Mouse (Mus musculus) neural tube, embryonic 15.5 days (tissue): Measurements from ENCODE around the gene P2rx7. TPM values are rescaled to one million over a fixed set of nuclear protein-coding genes. Genes with fewer than 3 reads are reported as not detected.
A peak's percentile ranks its signal among the peaks of the same experiment; 100 is the strongest.

Source experiments
- ATAC-seq: fragments of 200-750 bp; cut with Nextera tagmentation; 2 replicates; pipeline ENCODE4 v1.8.0; 2017; ENCODE audit warnings: mild to moderate bottlenecking, moderate TSS enrichment, moderate library complexity; ENCODE audit not compliant: low FRiP score
- H3K27ac ChIP-seq: fragments of 300-500 bp; sonication (generic); replicated peaks from 2 replicates; pipeline ENCODE4 v1.5.1; 2015; ENCODE audit warnings: mild to moderate bottlenecking, inconsistent platforms
- H3K27me3 ChIP-seq: fragments of 300-500 bp; sonication (generic); replicated peaks from 2 replicates; pipeline ENCODE4 v1.6.1; 2015; ENCODE audit warnings: inconsistent platforms
- H3K36me3 ChIP-seq: fragments of 300-500 bp; sonication (generic); 2 replicates; pipeline ENCODE4 v1.6.1; 2015; ENCODE audit warnings: inconsistent platforms
- H3K4me1 ChIP-seq: fragments of 300-500 bp; sonication (generic); 2 replicates; pipeline ENCODE4 v1.6.1; 2015; ENCODE audit warnings: inconsistent platforms
- H3K4me2 ChIP-seq: fragments of 300-500 bp; sonication (generic); 2 replicates; pipeline ENCODE4 v1.6.1; 2015; ENCODE audit warnings: inconsistent platforms, mild to moderate bottlenecking, moderate library complexity
- H3K4me3 ChIP-seq: fragments of 300-500 bp; sonication (generic); replicated peaks from 2 replicates; pipeline ENCODE4 v1.5.1; 2015; ENCODE audit warnings: mild to moderate bottlenecking, inconsistent platforms
- H3K9ac ChIP-seq: fragments of 300-500 bp; sonication (generic); replicated peaks from 2 replicates; pipeline ENCODE4 v1.6.1; 2015; ENCODE audit warnings: mild to moderate bottlenecking, inconsistent platforms
- H3K9me3 ChIP-seq: fragments of 300-500 bp; sonication (generic); replicated peaks from 2 replicates; pipeline ENCODE4 v1.6.1; 2016; ENCODE audit warnings: inconsistent platforms
- WGBS: fragments of 180-500 bp; shearing (Covaris S2); methylation state at CpG from one replicate; pipeline ENCODE4 v1.1.7; 2015; ENCODE audit warnings: mixed read lengths; 5-methylcytosine and 5-hydroxymethylcytosine counted together
- polyA plus RNA-seq: library from polyadenylated mRNA; unstranded; fragments of >200 nt; fragmentation: Nextera tagmentation; extraction: Ambion mirVana; gene quantifications from 2 replicates; pipeline ENCODE4 v1.2.1, GENCODE M21; 2015

P2rx7 gene
- 5.0 and 5.9 TPM in 2 replicates for polyA plus RNA-seq

DNA sequence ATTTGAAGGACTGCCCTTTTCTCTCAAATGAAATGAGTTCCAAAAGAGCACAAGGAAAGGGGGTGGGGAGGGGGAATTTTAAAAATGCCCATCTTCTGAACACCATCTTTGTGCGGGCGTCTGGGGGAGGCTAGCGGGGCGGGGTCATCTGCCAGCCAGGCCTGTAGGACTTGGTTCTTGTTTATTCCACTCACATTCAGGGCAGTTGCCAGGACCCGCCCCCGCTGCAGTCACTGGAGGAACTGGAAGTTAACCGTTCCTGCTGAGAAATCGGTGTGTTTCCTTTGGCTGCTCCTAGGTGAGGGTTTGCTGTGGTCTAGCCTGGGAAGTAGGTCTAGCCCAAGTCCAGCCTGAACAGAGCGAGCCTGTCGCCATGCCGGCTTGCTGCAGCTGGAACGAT, at the start of gene P2rx7:
Gene P2rx7 (plus strand): TSS at position 211 of the 400 bp plus-strand sequence.
- no peaks in the 10 kb centered on the region for H3K9me3 ChIP-seq
- H3K4me1 ChIP-seq = 0 out of 2 replicates have a peak, but pooled peaks cover 7% of the 10 kb centered on the region
- peak within 1 kb of the TSS; percentile 8 for H3K4me3 ChIP-seq
- H3K36me3 ChIP-seq = no peaks in the 10 kb centered on the region
- H3K27ac ChIP-seq = peak within 1 kb of the TSS; percentile 65
- H3K4me2 ChIP-seq = peak within 1 kb of the TSS; percentile 28
- 60% methylated on average over 12 of the region's 12 CpGs for WGBS
- ATAC-seq = no peak
- no peak within 1 kb of the TSS for H3K9ac ChIP-seq
- no peaks in the 10 kb centered on the region for H3K27me3 ChIP-seq

DNA sequence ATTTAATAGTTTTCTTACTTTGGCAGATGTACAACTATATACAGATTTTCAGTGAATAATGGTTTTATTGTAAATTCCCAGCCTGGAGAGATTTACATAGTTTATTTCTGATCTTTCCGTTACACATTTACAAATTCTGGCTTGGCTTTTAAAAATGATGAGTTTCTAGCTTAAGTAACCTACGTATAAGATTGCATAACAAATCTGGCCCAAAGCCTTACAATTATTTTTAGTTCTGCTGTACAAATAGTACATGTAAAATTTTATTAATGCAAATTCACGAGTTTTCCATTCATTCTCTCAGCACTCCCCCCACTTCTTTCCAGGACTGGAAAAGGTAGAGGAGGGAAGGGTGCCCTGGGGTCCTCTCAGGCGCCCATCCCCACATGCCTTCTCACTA, 48.2 kb upstream of the P2rx7 start:
- Histone ChIP-seq H3K36me3 (peaks cover 53% of the 10 kb centered on the region), H3K9ac (no peak overlapping the region), H3K4me3 (no peak overlapping the region), H3K27me3 (no peaks in the 10 kb centered on the region), H3K27ac (no peak overlapping the region), H3K4me1 (no peaks in the 10 kb centered on the region), H3K9me3 (no peaks in the 10 kb centered on the region), H3K4me2 (no peak overlapping the region)
- 90% methylated on average over 4 of the region's 4 CpGs for WGBS
- no peak for ATAC-seq

DNA sequence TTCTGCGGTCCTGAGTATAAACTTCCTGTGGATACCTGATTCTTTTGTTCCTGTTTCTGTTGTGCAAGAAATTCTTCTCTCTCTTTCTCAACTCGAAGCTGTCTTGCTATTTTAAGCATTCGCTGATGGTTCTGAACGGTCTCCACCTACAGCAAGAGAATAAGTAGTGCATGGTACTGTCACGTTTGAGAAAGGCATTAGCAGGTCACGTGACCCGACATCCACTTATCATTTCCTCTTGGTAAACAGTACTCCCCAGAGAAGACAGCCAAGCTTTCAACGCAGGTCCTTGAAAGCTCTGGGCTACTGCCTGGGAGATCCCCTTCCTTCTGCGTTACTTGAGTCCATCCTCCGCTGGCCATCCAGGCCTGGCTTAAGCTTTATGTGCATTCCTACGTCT, 41.5 kb upstream of the P2rx7 start:
- H3K27ac ChIP-seq = no peak overlapping the region
- no peaks in the 10 kb centered on the region for H3K9me3 ChIP-seq
- no peaks in the 10 kb centered on the region for H3K4me1 ChIP-seq
- H3K36me3 ChIP-seq = peaks cover 66% of the 10 kb centered on the region
- no peak overlapping the region for H3K4me2 ChIP-seq
- H3K4me3 ChIP-seq = no peak overlapping the region
- WGBS = 84% methylated on average over 11 of the region's 11 CpGs
- H3K27me3 ChIP-seq = no peaks in the 10 kb centered on the region
- ATAC-seq = no peak
- no peak overlapping the region for H3K9ac ChIP-seq

- H3K9me3 ChIP-seq = no peaks in the 10 kb centered on the region
- no peak for ATAC-seq
- H3K9ac ChIP-seq = no peak overlapping the region
- H3K36me3 ChIP-seq = peaks cover 57% of the 10 kb centered on the region
- no peak overlapping the region for H3K4me3 ChIP-seq
- WGBS = 74% methylated on average over 2 of the region's 2 CpGs
- no peaks in the 10 kb centered on the region for H3K4me1 ChIP-seq
- H3K27ac ChIP-seq = no peak overlapping the region
- H3K4me2 ChIP-seq = no peak overlapping the region
- H3K27me3 ChIP-seq = no peaks in the 10 kb centered on the region
Measured at GRCm38 (mm10) chr5:122604894-122605293, 38.8 kb upstream of the P2rx7 start.

DNA sequence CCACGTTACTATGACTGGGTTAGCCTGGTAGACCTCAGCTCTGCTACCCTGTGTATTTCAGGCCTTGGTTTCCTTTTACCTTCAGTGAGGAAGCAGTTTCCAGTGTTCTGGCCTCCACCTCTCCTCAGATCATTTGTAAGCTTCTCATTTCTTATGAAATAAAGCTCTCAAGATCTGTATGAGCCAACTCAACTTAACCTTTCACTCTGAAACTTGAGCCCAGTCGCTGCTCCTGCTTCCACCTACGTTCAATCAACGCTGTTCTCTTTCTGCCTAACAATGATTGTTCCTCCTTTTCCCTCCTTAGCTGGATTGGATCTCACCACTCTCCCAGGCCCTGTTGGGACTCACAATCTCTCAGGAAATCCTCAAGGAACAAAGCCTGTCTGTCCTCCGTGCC, 32.1 kb upstream of the P2rx7 start:
- Histone ChIP-seq H3K9ac (no peak overlapping the region), H3K4me3 (no peak overlapping the region), H3K4me1 (peaks cover 29% of the 10 kb centered on the region), H3K36me3 (peaks cover 18% of the 10 kb centered on the region), H3K9me3 (no peaks in the 10 kb centered on the region), H3K27me3 (no peaks in the 10 kb centered on the region), H3K4me2 (no peak overlapping the region), H3K27ac (peak overlapping the region; percentile 30; the same call in 1 of the 2 replicates)
- whole genome bisulfite sequencing = 76% methylated on average over 5 of the region's 5 CpGs
- ATAC-seq = no peak

- ATAC-seq = peak; percentile 98
- peak within 1 kb of the TSS; percentile 68 for H3K4me3 ChIP-seq
- H3K9me3 ChIP-seq = no peaks in the 10 kb centered on the region
- under 1% methylated on average over 67 of the region's 67 CpGs for WGBS
- H3K9ac ChIP-seq = peak within 1 kb of the TSS; percentile 74
- peaks cover 29% of the 10 kb centered on the region for H3K4me1 ChIP-seq
- H3K36me3 ChIP-seq = peaks cover 6% of the 10 kb centered on the region; the same call in 1 of the 2 replicates
- H3K4me2 ChIP-seq = peak within 1 kb of the TSS; percentile 72
- H3K27ac ChIP-seq = peak within 1 kb of the TSS; percentile 90
- no peaks in the 10 kb centered on the region for H3K27me3 ChIP-seq
Measured at GRCm38 (mm10) chr5:122613908-122614732, 29.6 kb upstream of the P2rx7 start, which contains the start of gene Ift81. TSS of gene Ift81 (minus strand) at chr5:122614518.

DNA sequence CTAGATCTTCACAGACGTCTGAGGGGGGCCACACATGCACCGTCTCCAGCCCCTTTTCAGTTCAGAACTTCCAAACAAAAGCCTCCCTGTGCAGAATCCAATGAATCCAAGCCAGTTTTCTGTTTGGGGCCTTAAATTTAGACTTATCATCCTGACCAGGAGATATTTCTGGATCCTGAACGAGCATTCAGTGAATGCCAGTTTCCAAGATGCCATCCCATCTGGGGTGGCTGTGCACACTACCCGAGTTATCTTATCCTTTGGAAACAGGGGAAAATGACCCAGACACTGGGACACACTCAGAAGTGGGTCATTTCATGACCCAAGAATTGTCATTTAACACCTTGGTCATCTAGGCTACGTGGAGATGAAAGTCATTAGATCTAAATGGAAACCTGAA, 26.0 kb upstream of the P2rx7 start:
- no peak overlapping the region for H3K9ac ChIP-seq
- no peak overlapping the region for H3K4me2 ChIP-seq
- H3K27me3 ChIP-seq = no peaks in the 10 kb centered on the region
- H3K36me3 ChIP-seq = no peaks in the 10 kb centered on the region
- no peak overlapping the region for H3K27ac ChIP-seq
- WGBS = 80% methylated on average over 5 of the region's 5 CpGs
- no peak overlapping the region for H3K4me3 ChIP-seq
- no peaks in the 10 kb centered on the region for H3K9me3 ChIP-seq
- ATAC-seq = no peak
- peaks cover 28% of the 10 kb centered on the region for H3K4me1 ChIP-seq

DNA sequence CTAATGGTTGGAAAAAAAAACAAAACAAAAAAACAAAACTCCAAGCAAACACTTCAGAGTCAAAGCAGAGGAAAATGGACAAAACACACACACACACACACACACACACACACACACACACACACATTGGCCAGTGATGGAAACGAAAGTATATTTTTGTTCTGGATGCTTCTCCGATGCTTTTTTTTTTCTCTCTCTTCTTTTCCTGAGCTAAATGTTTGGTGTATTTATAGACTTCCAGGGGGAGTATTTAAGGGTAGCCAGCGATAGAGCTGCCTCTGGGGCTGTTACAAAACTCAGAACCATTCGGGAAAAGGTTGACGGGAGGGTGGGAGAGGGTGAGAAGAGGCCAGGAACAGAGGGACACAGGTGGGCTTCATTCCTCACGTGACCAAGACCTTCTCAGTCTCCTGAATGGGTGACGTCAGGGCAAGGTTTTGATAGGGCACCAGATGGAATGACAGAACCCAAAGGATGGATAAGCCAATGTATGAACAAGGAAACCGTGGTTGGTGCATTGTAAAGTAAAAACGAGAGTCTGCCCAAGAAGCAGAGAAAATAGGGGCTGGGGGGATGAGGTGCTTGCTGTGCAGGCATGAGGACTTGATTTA, 23.9 kb upstream of the P2rx7 start:
- H3K4me3 ChIP-seq = no peak overlapping the region
- no peak overlapping the region for H3K4me2 ChIP-seq
- H3K9ac ChIP-seq = no peak overlapping the region
- peaks cover 13% of the 10 kb centered on the region for H3K4me1 ChIP-seq
- WGBS = 80% methylated on average over 9 of the region's 9 CpGs
- ATAC-seq = no peak
- no peaks in the 10 kb centered on the region for H3K36me3 ChIP-seq
- H3K27me3 ChIP-seq = no peaks in the 10 kb centered on the region
- H3K9me3 ChIP-seq = no peaks in the 10 kb centered on the region
- no peak overlapping the region for H3K27ac ChIP-seq

GRCm38 (mm10) chr5:122621376-122621886, 22.3 kb upstream of the P2rx7 start:
- H3K27ac ChIP-seq = peak overlapping the region; percentile 52
- 26% methylated on average over 7 of the region's 7 CpGs for WGBS
- H3K27me3 ChIP-seq = no peaks in the 10 kb centered on the region

GRCm38 (mm10) chr5:122622526-122622925, 21.2 kb upstream of the P2rx7 start:
- Histone ChIP-seq H3K9me3 (no peaks in the 10 kb centered on the region), H3K27me3 (no peaks in the 10 kb centered on the region), H3K27ac (no peak overlapping the region), H3K4me1 (peaks cover 11% of the 10 kb centered on the region), H3K9ac (no peak overlapping the region), H3K4me3 (no peak overlapping the region), H3K4me2 (no peak overlapping the region), H3K36me3 (no peaks in the 10 kb centered on the region)
- ATAC-seq = no peak
- 92% methylated on average over 5 of the region's 5 CpGs for WGBS

More at GRCm38 (mm10) chr5:122621376-122621886, 22.3 kb upstream of the P2rx7 start:
- peaks cover 11% of the 10 kb centered on the region for H3K4me1 ChIP-seq
- no peak overlapping the region for H3K9ac ChIP-seq
- H3K4me2 ChIP-seq = no peak overlapping the region
- H3K4me3 ChIP-seq = no peak overlapping the region
- H3K9me3 ChIP-seq = no peaks in the 10 kb centered on the region
- no peaks in the 10 kb centered on the region for H3K36me3 ChIP-seq
- ATAC-seq = no peak

- no peak overlapping the region for H3K4me2 ChIP-seq
- WGBS = 82% methylated on average over 9 of the region's 9 CpGs
- no peak for ATAC-seq
- no peak overlapping the region for H3K9ac ChIP-seq
- H3K27ac ChIP-seq = no peak overlapping the region
- no peaks in the 10 kb centered on the region for H3K36me3 ChIP-seq
- no peak overlapping the region for H3K4me3 ChIP-seq
- H3K27me3 ChIP-seq = no peaks in the 10 kb centered on the region
- H3K4me1 ChIP-seq = peaks cover 11% of the 10 kb centered on the region
- H3K9me3 ChIP-seq = no peaks in the 10 kb centered on the region
Measured at GRCm38 (mm10) chr5:122623861-122624260, 19.9 kb upstream of the P2rx7 start.
